In genomic region chr5:35411028-35411427, GRCm38 (mm10) we compare ENCODE assay signal across 15 mouse cellular contexts. TPM values are rescaled to one million over a fixed set of nuclear protein-coding genes. Genes with fewer than 3 reads are reported as not detected.
DNase-seq lines count a peak whose midpoint lies in the region.
"Had no signal": no experiment of that assay in that cellular context is flagged by ENCODE, and none has a peak within 500 bp of the region (broad histone marks: within the 10 kb centered on the region; RNA-seq: fewer than 3 reads in every experiment).

No protein-coding gene starts in this region.

- peak; percentile 8 for DNase-seq in 416B (ENCODE audit: low read depth)
- DNase-seq in A20 (ENCODE audit: low read depth, low spot score), result peak; percentile 10
- DNase-seq in ES-CJ7 (ENCODE audit: low read depth, low spot score), result peak; percentile 87
- peak; percentile 53 for DNase-seq in testis, postnatal 14 days (ENCODE audit: low spot score)
- no peak for DNase-seq in left cerebral cortex, postnatal 10 days (ENCODE audit: extremely low spot score in 1 of 2, low spot score in 2 of 2)
- no peak for DNase-seq in adrenal gland, adult 8-10 months
- DNase-seq: adrenal gland, postnatal 10 days; cerebellum, adult 11-12 months; cerebellum, adult 9-10 months; cerebellum, postnatal 25 days; gastrocnemius, adult 2 months; gastrocnemius, postnatal 25 days; heart, postnatal 10 days; heart, postnatal 4 days had no signal

- intact Hi-C loops in left cerebral cortex, postnatal 10 days (cut with DNase I), result no loop called here

RNA-seq across cellular contexts. Expression of gene Hmx1, which starts 22.1 kb away (rescaled TPM):
- total RNA-seq in left cerebral cortex, postnatal 10 days (2021), result not detected
- total RNA-seq in adrenal gland, adult 8-10 months (2022), result not detected
- total RNA-seq: gastrocnemius, adult 2 months; gastrocnemius, postnatal 25 days; granulocyte monocyte progenitor cell, adult 5-6 weeks; heart, postnatal 10 days; heart, postnatal 4 days had no signal

Comparison
In these comparisons a context has a peak if more than half of its experiments do, and no peak if none do; other contexts are left out.
1. DNase-seq: peak in 416B (single experiment), A20 (single experiment), ES-CJ7 (single experiment) and testis, postnatal 14 days (single experiment); none in left cerebral cortex, postnatal 10 days (0 of 2) and adrenal gland, adult 8-10 months (single experiment).